In the genomic region with DNA sequence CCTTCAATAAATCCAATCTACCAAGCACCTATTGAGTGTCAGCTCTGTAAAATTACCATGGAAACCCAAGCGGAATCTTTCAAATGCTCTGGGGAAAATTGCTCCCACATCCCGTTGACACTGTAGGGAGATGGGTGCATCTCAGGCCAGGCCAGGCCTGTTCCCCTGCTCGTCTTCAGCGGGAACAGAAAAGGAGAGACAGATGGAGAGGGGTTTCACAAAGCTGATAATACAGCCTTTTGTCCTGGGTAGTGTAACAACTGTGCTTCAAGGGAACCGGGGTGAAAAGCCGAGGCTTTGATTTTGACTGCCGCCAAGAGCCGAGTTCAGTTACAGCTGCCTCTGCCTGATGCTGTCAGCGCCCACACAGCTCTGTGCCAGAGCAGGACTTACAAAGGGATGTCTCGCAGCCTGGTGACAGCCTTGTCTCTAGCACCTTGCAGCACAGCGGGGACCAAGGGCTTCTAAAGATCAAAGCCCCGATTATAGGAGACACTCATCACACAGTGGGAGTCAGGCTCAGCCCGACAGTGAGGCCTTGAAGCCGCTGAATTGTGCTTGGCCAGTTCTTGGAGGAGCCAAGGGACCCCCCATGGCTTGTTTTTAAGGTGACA, we compare ENCODE assay signal across 11 mouse cellular contexts.
DNase-seq lines count a peak whose midpoint lies in the region; ATAC-seq lines count a peak whose summit lies in the region.
"Had no signal": no experiment of that assay in that cellular context is flagged by ENCODE, and none has a peak within 500 bp of the region (broad histone marks: within the 10 kb centered on the region; RNA-seq: fewer than 3 reads in every experiment).

No protein-coding gene starts in this region.

- ATAC-seq in forebrain, embryonic 16.5 days = peak; percentile 54
- peak; percentile 81 for ATAC-seq in midbrain, embryonic 15.5 days (replicated peaks)

- no peaks in the 10 kb centered on the region for H3K36me3 ChIP-seq in forebrain, embryonic 16.5 days (ENCODE audit: control insufficient read depth, insufficient read depth)
- H3K36me3 ChIP-seq in midbrain, embryonic 15.5 days (replicated peaks) = no peaks in the 10 kb centered on the region
- H3K36me3 ChIP-seq: embryonic facial prominence, embryonic 15.5 days; G1E had no signal

- intact Hi-C loops in gastrocnemius, postnatal 14 days (cut with DNase I; ENCODE audit: low total_unique reads) = no loop called here

- no peak overlapping the region for H3K9ac ChIP-seq in forebrain, embryonic 16.5 days (replicated peaks; ENCODE audit: low read depth, low read length)
- H3K9ac ChIP-seq in midbrain, embryonic 15.5 days = no peak overlapping the region
- H3K9ac ChIP-seq: embryonic facial prominence, embryonic 15.5 days had no signal

- no peak overlapping the region for H3K4me3 ChIP-seq in forebrain, embryonic 16.5 days (replicated peaks; ENCODE audit: low read length)
- no peak overlapping the region for H3K4me3 ChIP-seq in midbrain, embryonic 15.5 days
- H3K4me3 ChIP-seq: embryonic facial prominence, embryonic 15.5 days had no signal

- no peak overlapping the region for H3K4me2 ChIP-seq in forebrain, embryonic 16.5 days (ENCODE audit: low read length)
- no peak overlapping the region for H3K4me2 ChIP-seq in midbrain, embryonic 15.5 days
- H3K4me2 ChIP-seq: embryonic facial prominence, embryonic 15.5 days had no signal

- H3K4me1 ChIP-seq in forebrain, embryonic 16.5 days (replicated peaks; ENCODE audit: control insufficient read depth, insufficient read depth, low read length) = peaks cover 9% of the 10 kb centered on the region
- H3K4me1 ChIP-seq in midbrain, embryonic 15.5 days = peaks cover 29% of the 10 kb centered on the region
- H3K4me1 ChIP-seq: embryonic facial prominence, embryonic 15.5 days had no signal

- no peaks in the 10 kb centered on the region for H3K27me3 ChIP-seq in forebrain, embryonic 16.5 days (replicated peaks; ENCODE audit: control insufficient read depth, insufficient read depth, low read length)
- H3K27me3 ChIP-seq in midbrain, embryonic 15.5 days (replicated peaks) = 0 out of 2 replicates have a peak, but pooled peaks cover 3% of the 10 kb centered on the region

- WGBS in forebrain, embryonic 16.5 days = 9% methylated on average over 14 of the region's 14 CpGs
- WGBS in midbrain, embryonic 15.5 days = 5% methylated on average over 14 of the region's 14 CpGs

- peak; percentile 20 for DNase-seq in layer of hippocampus, adult 11-12 months (ENCODE audit: low spot score)
- no peak for DNase-seq in layer of hippocampus, adult 9-10 months (ENCODE audit: low spot score)
- peak; percentile 40 for DNase-seq in embryo, embryonic 9.5 days (ENCODE audit: extremely low spot score)
- DNase-seq in ovary, postnatal 36 days (ENCODE audit: low spot score) = no peak
- DNase-seq in gastrocnemius, postnatal 14 days = no peak
- DNase-seq: right cerebral cortex, postnatal 14 days; thymus, postnatal 14 days had no signal

- no peaks in the 10 kb centered on the region for H3K9me3 ChIP-seq in forebrain, embryonic 16.5 days (ENCODE audit: control insufficient read depth, low read length)
- H3K9me3 ChIP-seq in midbrain, embryonic 15.5 days = no peaks in the 10 kb centered on the region
- H3K9me3 ChIP-seq: embryonic facial prominence, embryonic 15.5 days; G1E had no signal

- H3K27ac ChIP-seq in forebrain, embryonic 16.5 days (ENCODE audit: low read length) = no peak overlapping the region
- 0 out of 2 replicates have a peak overlapping the region, but pooled peaks have one; percentile 43 for H3K27ac ChIP-seq in midbrain, embryonic 15.5 days
- H3K27ac ChIP-seq: embryonic facial prominence, embryonic 15.5 days had no signal

Comparison
In these comparisons a context has a peak if more than half of its experiments do, and no peak if none do; other contexts are left out.
1. DNase-seq: peak in layer of hippocampus, adult 11-12 months (single experiment) and embryo, embryonic 9.5 days (single experiment); none in layer of hippocampus, adult 9-10 months (single experiment), ovary, postnatal 36 days (single experiment) and gastrocnemius, postnatal 14 days (single experiment).